Mouse (Mus musculus) heart, embryonic 14.5 days (tissue): Measurements from ENCODE around the gene Sos1. TPM values are rescaled to one million over a fixed set of nuclear protein-coding genes. Genes with fewer than 3 reads are reported as not detected.

ENCODE experiments used
- ATAC-seq: fragments of 200-750 bp; cut with Nextera tagmentation; 2 replicates; pipeline ENCODE4 v1.8.0; 2017; ENCODE audit warnings: low read depth, moderate TSS enrichment; ENCODE audit not compliant: insufficient number of reproducible peaks, insufficient read depth, low FRiP score
- H3K27ac ChIP-seq, 2 experiments: fragments of 200-500 bp in 1 of 2; fragments of 300-500 bp in 1 of 2; sonication (generic) in 1 of 2; replicated peaks in 1 of 2; 2 replicates each; pipeline ENCODE4 v1.5.1; 2012 to 2014; ENCODE audit warnings: low read depth in 2 of 2, low read length in 2 of 2, control low read depth in 1 of 2, mild to moderate bottlenecking in 1 of 2, mixed read lengths in 1 of 2; ENCODE audit not compliant: control insufficient read depth in 1 of 2, insufficient read depth in 1 of 2
- H3K27me3 ChIP-seq: fragments of 300-500 bp; sonication (generic); 2 replicates; pipeline ENCODE4 v1.6.1; 2014; ENCODE audit warnings: mild to moderate bottlenecking, low read length, control low read depth; ENCODE audit not compliant: control insufficient read depth, insufficient read depth
- H3K36me3 ChIP-seq: fragments of 300-500 bp; sonication (generic); 2 replicates; pipeline ENCODE4 v1.6.1; 2014; ENCODE audit warnings: mild to moderate bottlenecking, control low read depth, low read length, mixed read lengths; ENCODE audit not compliant: control insufficient read depth, insufficient read depth
- H3K4me1 ChIP-seq, 2 experiments: fragments of 200-500 bp in 1 of 2; fragments of 300-500 bp in 1 of 2; sonication (generic) in 1 of 2; 2 replicates each; pipeline ENCODE4 v1.6.1; 2012 to 2014; ENCODE audit warnings: low read length in 2 of 2, control low read depth in 1 of 2, mixed read lengths in 1 of 2; ENCODE audit not compliant: control insufficient read depth in 2 of 2, insufficient read depth in 2 of 2
- H3K4me2 ChIP-seq: fragments of 300-500 bp; sonication (generic); 2 replicates; pipeline ENCODE4 v1.6.1; 2014; ENCODE audit warnings: mild to moderate bottlenecking, low read length
- H3K4me3 ChIP-seq, 2 experiments: fragments of 200-500 bp in 1 of 2; fragments of 300-500 bp in 1 of 2; sonication (generic) in 1 of 2; 2 replicates each; pipeline ENCODE4 v1.5.1; 2012 to 2014; ENCODE audit warnings: low read length in 2 of 2, mild to moderate bottlenecking in 2 of 2, control low read depth in 1 of 2, low read depth in 1 of 2, moderate library complexity in 1 of 2; ENCODE audit not compliant: control insufficient read depth in 1 of 2, insufficient read depth in 1 of 2
- H3K9ac ChIP-seq: fragments of 300-500 bp; sonication (generic); 2 replicates; pipeline ENCODE4 v1.6.1; 2014; ENCODE audit warnings: mild to moderate bottlenecking, low read length
- H3K9me3 ChIP-seq: fragments of 300-500 bp; sonication (generic); 2 replicates; pipeline ENCODE4 v1.6.1; 2016; ENCODE audit warnings: low read length, control low read depth; ENCODE audit not compliant: control insufficient read depth
- WGBS: fragments of 180-500 bp; shearing (Covaris S2); extraction: QIAGEN DNeasy Blood & Tissue Kit; methylation state at CpG from one replicate; pipeline ENCODE4 v1.1.7; 2014; 5-methylcytosine and 5-hydroxymethylcytosine counted together
- polyA plus RNA-seq: library from polyadenylated mRNA; unstranded; fragments of >200 nt; fragmentation: Nextera tagmentation; extraction: Ambion mirVana; gene quantifications from 2 replicates; pipeline ENCODE4 v1.2.1, GENCODE M21; 2014

Gene Sos1
- polyA plus RNA-seq, 1 experiment from 2014 or later = 6.2 TPM

GRCm38 (mm10) chr17:80450426-80451030, 29.7 kb downstream of the Sos1 start:
- H3K36me3 ChIP-seq = peaks cover 49% of the 10 kb centered on the region
- no peak overlapping the region for H3K27ac ChIP-seq
- ATAC-seq = no peak
- no peak overlapping the region for H3K4me2 ChIP-seq
- WGBS = 51% methylated on average over 3 of the region's 3 CpGs
- H3K4me1 ChIP-seq = no peaks in the 10 kb centered on the region
- H3K9ac ChIP-seq = no peak overlapping the region
- no peak overlapping the region for H3K4me3 ChIP-seq
- H3K27me3 ChIP-seq = no peaks in the 10 kb centered on the region
- H3K9me3 ChIP-seq = no peaks in the 10 kb centered on the region

GRCm38 (mm10) chr17:80446470-80446869, 33.8 kb downstream of the Sos1 start:
- Histone ChIP-seq H3K4me1 (no peaks in the 10 kb centered on the region), H3K9ac (no peak overlapping the region), H3K9me3 (no peaks in the 10 kb centered on the region), H3K27me3 (no peaks in the 10 kb centered on the region), H3K4me3 (no peak overlapping the region), H3K4me2 (no peak overlapping the region), H3K36me3 (peaks cover 69% of the 10 kb centered on the region), H3K27ac (no peak overlapping the region)
- no peak for ATAC-seq
- WGBS = 89% methylated on average over 5 of the region's 5 CpGs

GRCm38 (mm10) chr17:80445433-80445832, 34.8 kb downstream of the Sos1 start:
- no peak overlapping the region for H3K4me2 ChIP-seq
- H3K4me3 ChIP-seq = no peak overlapping the region
- H3K27me3 ChIP-seq = no peaks in the 10 kb centered on the region
- H3K4me1 ChIP-seq = no peaks in the 10 kb centered on the region
- peaks cover 70% of the 10 kb centered on the region for H3K36me3 ChIP-seq
- no peak overlapping the region for H3K9ac ChIP-seq
- H3K27ac ChIP-seq = no peak overlapping the region
- no peaks in the 10 kb centered on the region for H3K9me3 ChIP-seq
- ATAC-seq = no peak
- 91% methylated on average over 7 of the region's 7 CpGs for WGBS

- Histone ChIP-seq H3K27ac (no peak overlapping the region), H3K27me3 (no peaks in the 10 kb centered on the region), H3K4me3 (no peak overlapping the region), H3K4me1 (no peaks in the 10 kb centered on the region), H3K9ac (no peak overlapping the region), H3K4me2 (no peak overlapping the region), H3K36me3 (peaks cover 58% of the 10 kb centered on the region), H3K9me3 (no peaks in the 10 kb centered on the region)
- no peak for ATAC-seq
- WGBS = 73% methylated on average over 5 of the region's 5 CpGs
Measured at GRCm38 (mm10) chr17:80435680-80436079, 44.6 kb downstream of the Sos1 start.

GRCm38 (mm10) chr17:80434430-80434829, 45.8 kb downstream of the Sos1 start:
- H3K9me3 ChIP-seq = no peaks in the 10 kb centered on the region
- H3K4me1 ChIP-seq = no peaks in the 10 kb centered on the region
- no peak overlapping the region for H3K27ac ChIP-seq
- H3K27me3 ChIP-seq = no peaks in the 10 kb centered on the region
- 84% methylated on average over 3 of the region's 3 CpGs for WGBS
- peaks cover 56% of the 10 kb centered on the region for H3K36me3 ChIP-seq
- no peak overlapping the region for H3K9ac ChIP-seq
- no peak overlapping the region for H3K4me3 ChIP-seq
- no peak for ATAC-seq
- H3K4me2 ChIP-seq = no peak overlapping the region

GRCm38 (mm10) chr17:80431997-80432396, 48.3 kb downstream of the Sos1 start:
- ATAC-seq = no peak
- Histone ChIP-seq H3K27ac (no peak overlapping the region), H3K4me3 (no peak overlapping the region), H3K36me3 (peaks cover 40% of the 10 kb centered on the region), H3K4me1 (0 out of 4 replicates have a peak, but pooled peaks cover 0 to 5% of the 10 kb centered on the region in 2 experiments), H3K9ac (no peak overlapping the region), H3K9me3 (no peaks in the 10 kb centered on the region), H3K4me2 (no peak overlapping the region), H3K27me3 (no peaks in the 10 kb centered on the region)
- WGBS = 92% methylated on average over 9 of the region's 9 CpGs

- ATAC-seq = no peak
- Histone ChIP-seq H3K4me3 (no peak overlapping the region), H3K27ac (no peak overlapping the region), H3K4me1 (0 out of 4 replicates have a peak, but pooled peaks cover 0 to 9% of the 10 kb centered on the region in 2 experiments), H3K4me2 (no peak overlapping the region), H3K9me3 (no peaks in the 10 kb centered on the region), H3K27me3 (no peaks in the 10 kb centered on the region), H3K9ac (no peak overlapping the region), H3K36me3 (peaks cover 19% of the 10 kb centered on the region)
- 49% methylated on average over 2 of the region's 2 CpGs for WGBS
Measured at GRCm38 (mm10) chr17:80427966-80428365, 52.3 kb downstream of the Sos1 start.

GRCm38 (mm10) chr17:80426901-80427300, 53.4 kb downstream of the Sos1 start:
- H3K4me1 ChIP-seq = 0 out of 4 replicates have a peak, but pooled peaks cover 0 to 9% of the 10 kb centered on the region in 2 experiments
- no peak overlapping the region for H3K9ac ChIP-seq
- H3K9me3 ChIP-seq = no peaks in the 10 kb centered on the region
- peaks cover 22% of the 10 kb centered on the region for H3K36me3 ChIP-seq
- no peak for ATAC-seq
- H3K27ac ChIP-seq = no peak overlapping the region
- no peak overlapping the region for H3K4me3 ChIP-seq
- 71% methylated on average over 5 of the region's 5 CpGs for WGBS
- no peaks in the 10 kb centered on the region for H3K27me3 ChIP-seq
- no peak overlapping the region for H3K4me2 ChIP-seq
